Mouse (Mus musculus): Measurements from ENCODE around the gene Etv6. TPM values are rescaled to one million over a fixed set of nuclear protein-coding genes. Genes with fewer than 3 reads are reported as not detected.

Etv6 gene
- polyA plus RNA-seq, 1 experiment from 2014 or later, result 2.7 TPM

- WGBS (ENCODE audit: insufficient replicate concordance), result 74% methylated on average over 5 of the region's 5 CpGs
Measured at GRCm38 (mm10) chr6:134205726-134206125, 170.2 kb downstream of the Etv6 start.

DNA sequence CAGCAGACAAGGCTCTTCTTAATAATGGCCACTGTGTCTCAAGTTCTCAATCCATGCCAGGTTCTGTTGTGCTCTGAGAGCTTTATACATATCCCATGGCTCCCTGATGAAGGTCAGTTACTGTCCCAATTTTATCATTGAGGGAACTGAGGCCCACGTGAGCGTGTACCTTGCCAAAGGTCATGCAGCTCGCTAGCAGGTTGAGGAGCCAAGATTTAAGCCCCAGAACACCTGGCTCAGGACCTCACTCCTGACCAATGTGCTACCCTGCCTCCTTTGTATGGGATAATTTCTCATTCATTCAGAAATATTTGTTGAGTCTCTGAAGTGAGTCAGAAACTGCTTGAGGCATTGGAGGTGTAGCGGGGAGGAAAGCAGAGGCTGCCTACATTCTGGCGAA, 170.8 kb downstream of the Etv6 start:
- no peaks in the 10 kb centered on the region; the same call in 1 of the 2 replicates for H3K36me3 ChIP-seq (replicated peaks; ENCODE audit: insufficient read depth, low read length)
- no peak overlapping the region for H3K4me2 ChIP-seq (ENCODE audit: low read depth, low read length)
- H3K27me3 ChIP-seq (ENCODE audit: insufficient read depth, low read length), result no peaks in the 10 kb centered on the region
- TF ChIP-seq EP300 (IDR thresholded peaks at IDR 0.05; ENCODE audit: low read depth), result no peak
- TF ChIP-seq CTCF (IDR thresholded peaks at IDR 0.05; ENCODE audit: low read depth), result no peak
- no peaks in the 10 kb centered on the region; the same call in none of the 2 replicates for H3K4me1 ChIP-seq (ENCODE audit: insufficient read depth)
- no peak for ATAC-seq
- H3K9ac ChIP-seq (replicated peaks), result no peak overlapping the region
- H3K4me3 ChIP-seq (ENCODE audit: low read depth, low read length), result no peak overlapping the region
- no peaks in the 10 kb centered on the region for H3K9me3 ChIP-seq (ENCODE audit: low read length)
- no peak for DNase-seq
- 78% methylated on average over 5 of the region's 5 CpGs for WGBS (ENCODE audit: insufficient replicate concordance)
- H3K27ac ChIP-seq (ENCODE audit: low read depth), result no peak overlapping the region

More at GRCm38 (mm10) chr6:134205726-134206125, 170.2 kb downstream of the Etv6 start:
- DNase-seq, result no peak
- no peak for ATAC-seq
- no peak overlapping the region for H3K27ac ChIP-seq (ENCODE audit: low read depth)
- H3K9me3 ChIP-seq (ENCODE audit: low read length), result no peaks in the 10 kb centered on the region
- H3K27me3 ChIP-seq (ENCODE audit: insufficient read depth, low read length), result no peaks in the 10 kb centered on the region
- H3K4me2 ChIP-seq (ENCODE audit: low read depth, low read length), result no peak overlapping the region
- H3K36me3 ChIP-seq (replicated peaks; ENCODE audit: insufficient read depth, low read length), result no peaks in the 10 kb centered on the region; the same call in 1 of the 2 replicates
- TF ChIP-seq EP300 (IDR thresholded peaks at IDR 0.05; ENCODE audit: low read depth) (no peak), CTCF (IDR thresholded peaks at IDR 0.05; ENCODE audit: low read depth) (no peak)
- H3K4me3 ChIP-seq (ENCODE audit: low read depth, low read length), result no peak overlapping the region
- H3K4me1 ChIP-seq (ENCODE audit: insufficient read depth), result no peaks in the 10 kb centered on the region; the same call in none of the 2 replicates
- no peak overlapping the region for H3K9ac ChIP-seq (replicated peaks)

DNA sequence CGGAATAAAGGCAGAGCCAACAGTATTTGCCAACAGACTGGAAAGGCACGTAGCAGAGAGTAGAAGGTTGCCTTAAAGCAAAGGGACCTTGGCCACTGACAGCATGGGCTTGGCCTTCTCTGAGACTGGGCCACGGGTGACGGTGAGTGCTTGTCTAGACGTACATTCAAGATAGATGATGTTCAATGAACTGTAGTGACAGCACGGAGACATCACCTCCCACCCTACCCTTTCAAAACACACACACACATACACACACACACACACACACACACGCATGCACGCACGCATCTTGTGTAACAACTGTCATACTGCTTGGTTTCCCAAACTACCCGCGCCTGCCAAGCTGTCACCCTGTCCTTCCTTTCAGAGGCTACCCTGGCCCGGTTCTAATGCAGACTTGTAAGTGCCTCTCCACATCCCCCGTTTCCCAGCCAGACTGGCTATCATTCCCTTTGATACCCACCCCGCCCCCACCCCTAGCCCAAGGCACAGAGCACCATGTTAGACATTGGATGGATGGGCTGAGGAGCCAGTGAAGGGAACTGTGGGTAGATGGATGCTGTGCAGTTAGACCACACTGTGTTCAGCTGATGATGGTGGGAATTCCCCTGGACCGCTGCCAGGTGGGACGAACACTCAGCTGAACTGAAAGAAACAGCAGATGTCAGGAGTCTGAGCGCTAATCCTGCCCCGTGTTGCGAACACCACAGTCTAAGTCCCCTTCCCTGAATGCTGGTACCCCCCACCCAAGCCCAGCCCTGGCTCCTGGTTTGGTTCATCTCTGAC, 172.1 kb downstream of the Etv6 start:
- peak; percentile 46 for DNase-seq
- no peak overlapping the region for H3K4me3 ChIP-seq (ENCODE audit: low read depth, low read length)
- H3K36me3 ChIP-seq (replicated peaks; ENCODE audit: insufficient read depth, low read length), result no peaks in the 10 kb centered on the region; the same call in 1 of the 2 replicates
- H3K9ac ChIP-seq (replicated peaks), result no peak overlapping the region
- no peak overlapping the region for H3K4me2 ChIP-seq (ENCODE audit: low read depth, low read length)
- 0 out of 2 replicates have a peak, but pooled peaks have one; percentile 13 for ATAC-seq
- H3K4me1 ChIP-seq (ENCODE audit: insufficient read depth), result no peaks in the 10 kb centered on the region; the same call in none of the 2 replicates
- H3K27ac ChIP-seq (ENCODE audit: low read depth), result no peak overlapping the region
- TF ChIP-seq CTCF (IDR thresholded peaks at IDR 0.05; ENCODE audit: low read depth), result no peak
- no peak for TF ChIP-seq EP300 (IDR thresholded peaks at IDR 0.05; ENCODE audit: low read depth)
- H3K9me3 ChIP-seq (ENCODE audit: low read length), result no peaks in the 10 kb centered on the region
- H3K27me3 ChIP-seq (ENCODE audit: insufficient read depth, low read length), result no peaks in the 10 kb centered on the region
- 80% methylated on average over 19 of the region's 19 CpGs for WGBS (ENCODE audit: insufficient replicate concordance)

DNA sequence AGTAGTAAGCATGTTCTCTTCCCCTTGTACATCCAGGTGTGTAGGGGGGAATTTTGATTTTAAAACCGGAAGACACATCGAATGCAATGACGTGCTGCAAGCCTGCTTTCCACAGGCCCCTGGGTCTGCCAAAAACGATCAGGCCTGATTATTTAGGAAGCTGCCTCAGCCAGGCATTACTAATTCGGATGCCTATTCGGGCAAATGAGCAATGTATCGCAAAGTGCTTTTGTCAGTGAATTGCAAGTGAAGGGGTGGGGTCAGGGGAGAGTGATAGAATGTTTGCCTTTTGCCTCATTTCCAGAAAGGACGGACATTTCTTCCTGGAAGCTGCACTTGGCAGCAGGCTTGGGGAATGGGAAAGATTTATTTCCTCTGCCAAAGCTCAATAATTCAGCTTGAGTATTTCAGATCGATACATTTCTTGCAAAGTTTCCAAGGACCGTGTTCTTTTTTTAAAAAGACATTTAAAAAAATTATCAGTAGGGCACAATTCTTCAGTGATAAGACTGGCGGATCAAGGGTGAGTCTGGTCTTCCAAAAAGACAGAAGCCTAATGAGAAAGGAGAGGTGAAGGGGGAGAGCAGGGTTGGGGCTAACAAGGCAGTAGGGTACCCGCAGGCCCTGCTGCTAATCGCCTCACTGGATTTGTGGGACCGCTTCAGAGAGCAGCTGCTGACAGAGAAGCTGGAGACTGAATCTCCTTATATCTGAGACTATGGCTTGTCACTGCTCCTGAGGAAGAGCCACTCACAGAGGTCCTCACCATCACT, 172.9 kb downstream of the Etv6 start:
- Histone ChIP-seq H3K9ac (replicated peaks) (no peak overlapping the region), H3K9me3 (ENCODE audit: low read length) (no peaks in the 10 kb centered on the region), H3K27me3 (ENCODE audit: insufficient read depth, low read length) (no peaks in the 10 kb centered on the region), H3K27ac (ENCODE audit: low read depth) (no peak overlapping the region), H3K4me3 (ENCODE audit: low read depth, low read length) (no peak overlapping the region), H3K36me3 (replicated peaks; ENCODE audit: insufficient read depth, low read length) (no peaks in the 10 kb centered on the region; the same call in 1 of the 2 replicates), H3K4me1 (ENCODE audit: insufficient read depth) (no peaks in the 10 kb centered on the region; the same call in none of the 2 replicates), H3K4me2 (ENCODE audit: low read depth, low read length) (no peak overlapping the region)
- DNase-seq (no peak), ATAC-seq (no peak)
- 62% methylated on average over 14 of the region's 14 CpGs for WGBS (ENCODE audit: insufficient replicate concordance)
- TF ChIP-seq CTCF (IDR thresholded peaks at IDR 0.05; ENCODE audit: low read depth) (no peak), EP300 (IDR thresholded peaks at IDR 0.05; ENCODE audit: low read depth) (no peak)

- Histone ChIP-seq H3K9me3 (ENCODE audit: low read length) (no peaks in the 10 kb centered on the region), H3K27ac (ENCODE audit: low read depth) (no peak overlapping the region), H3K9ac (replicated peaks) (no peak overlapping the region), H3K4me3 (ENCODE audit: low read depth, low read length) (no peak overlapping the region), H3K27me3 (ENCODE audit: insufficient read depth, low read length) (no peaks in the 10 kb centered on the region), H3K4me1 (ENCODE audit: insufficient read depth) (no peaks in the 10 kb centered on the region; the same call in none of the 2 replicates), H3K4me2 (ENCODE audit: low read depth, low read length) (no peak overlapping the region), H3K36me3 (replicated peaks; ENCODE audit: insufficient read depth, low read length) (no peaks in the 10 kb centered on the region)
- ATAC-seq (no peak), DNase-seq (no peak)
- TF ChIP-seq EP300 (IDR thresholded peaks at IDR 0.05; ENCODE audit: low read depth) (no peak), CTCF (IDR thresholded peaks at IDR 0.05; ENCODE audit: low read depth) (no peak)
- WGBS (ENCODE audit: insufficient replicate concordance), result 71% methylated on average over 13 of the region's 13 CpGs
Measured at GRCm38 (mm10) chr6:134210675-134211457, 175.4 kb downstream of the Etv6 start.
